Mouse (Mus musculus): ENCODE results near the gene Plpp6. TPM values are rescaled to one million over a fixed set of nuclear protein-coding genes. Genes with fewer than 3 reads are reported as not detected.
A peak's percentile ranks its signal among the peaks of the same experiment; 100 is the strongest.

Plpp6 gene
- total and polyA plus RNA-seq, 3 experiments, result 4.9 to 7.4 (median 6.6) TPM

DNA sequence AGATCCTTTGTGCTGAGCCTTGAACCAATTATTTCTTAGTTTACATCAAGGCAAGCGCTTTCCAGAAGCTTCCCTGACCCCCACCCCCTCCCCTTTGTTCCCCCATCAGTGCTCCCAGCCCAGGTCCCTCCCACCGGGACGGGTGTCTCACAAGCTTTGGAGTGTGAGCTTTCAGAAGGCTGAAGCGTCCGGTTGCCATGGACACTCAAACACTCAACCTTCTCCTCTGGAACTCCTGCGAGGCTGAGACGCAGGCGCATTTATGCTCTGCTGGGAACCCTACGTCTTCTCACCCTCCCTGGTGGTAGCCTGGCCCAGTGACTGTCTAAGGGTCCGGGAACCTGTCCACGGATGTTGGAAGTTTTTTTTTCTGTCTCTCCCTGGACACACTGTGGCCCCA, 3.9 kb downstream of the Plpp6 start, which contains the start of gene 4430402I18Rik:
TSS of gene 4430402I18Rik (minus strand) at position 149 of the 400 bp plus-strand sequence.
- peaks cover 17% of the 10 kb centered on the region for H3K4me1 ChIP-seq (ENCODE audit: control insufficient read depth, insufficient read depth, low read length)
- DNase-seq, result no peak
- no peak within 1 kb of the TSS for H3K27ac ChIP-seq
- peaks cover 12% of the 10 kb centered on the region for H3K36me3 ChIP-seq (ENCODE audit: control insufficient read depth, insufficient read depth, low read length)
- intact Hi-C loops (cut with DNase I), result no loop called here
- no peaks in the 10 kb centered on the region for H3K27me3 ChIP-seq (ENCODE audit: control insufficient read depth, insufficient read depth, low read length)
- H3K9ac ChIP-seq (ENCODE audit: low read depth, low read length), result no peak within 1 kb of the TSS
- WGBS, result 44% methylated on average over 11 of the region's 11 CpGs
- 0 out of 2 replicates have a peak, but pooled peaks cover 2% of the 10 kb centered on the region for H3K79me2 ChIP-seq (replicated peaks; ENCODE audit: control insufficient read depth, insufficient read depth, low read length)
- no peak within 1 kb of the TSS for H3K4me3 ChIP-seq
- no peak for TF ChIP-seq EP300 (IDR thresholded peaks at IDR 0.05; ENCODE audit: insufficient read depth, low read depth, low read length)
- no peak for TF ChIP-seq CTCF (IDR thresholded peaks at IDR 0.05)
- no peak for TF ChIP-seq POLR2A (IDR thresholded peaks at IDR 0.05; ENCODE audit: insufficient read depth, low read depth, low read length)

DNA sequence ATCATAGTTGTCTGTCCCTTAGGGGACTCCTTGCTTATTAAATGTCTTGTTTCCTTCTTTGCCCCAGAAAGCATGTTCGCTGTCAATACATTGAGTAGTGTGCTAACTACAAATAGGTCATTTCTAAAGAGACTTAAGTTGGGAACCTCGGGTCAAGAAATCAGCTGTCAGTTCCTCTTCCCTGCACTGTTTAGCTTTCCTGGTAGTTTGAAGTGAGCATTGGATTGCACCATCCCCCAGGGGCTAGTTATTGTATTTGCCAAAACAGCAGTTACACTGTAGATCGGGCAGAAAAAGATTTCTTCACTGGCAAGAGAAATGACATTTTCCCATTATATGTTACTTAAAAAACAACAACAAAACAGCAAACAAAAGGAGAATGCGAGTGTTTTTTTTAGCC, 4.4 kb downstream of the Plpp6 start:
- Histone ChIP-seq H3K27ac (no peak overlapping the region), H3K4me3 (no peak overlapping the region), H3K4me1 (ENCODE audit: control insufficient read depth, insufficient read depth, low read length) (peaks cover 17% of the 10 kb centered on the region), H3K9ac (ENCODE audit: low read depth, low read length) (no peak overlapping the region), H3K36me3 (ENCODE audit: control insufficient read depth, insufficient read depth, low read length) (peaks cover 10% of the 10 kb centered on the region), H3K79me2 (replicated peaks; ENCODE audit: control insufficient read depth, insufficient read depth, low read length) (0 out of 2 replicates have a peak, but pooled peaks cover 2% of the 10 kb centered on the region), H3K27me3 (ENCODE audit: control insufficient read depth, insufficient read depth, low read length) (no peaks in the 10 kb centered on the region)
- DNase-seq, result no peak
- TF ChIP-seq CTCF (IDR thresholded peaks at IDR 0.05), result no peak
- no peak for TF ChIP-seq EP300 (IDR thresholded peaks at IDR 0.05; ENCODE audit: insufficient read depth, low read depth, low read length)
- no peak for TF ChIP-seq POLR2A (IDR thresholded peaks at IDR 0.05; ENCODE audit: insufficient read depth, low read depth, low read length)
- 63% methylated on average over 4 of the region's 4 CpGs for WGBS
- intact Hi-C loops (cut with DNase I), result no loop called here

DNA sequence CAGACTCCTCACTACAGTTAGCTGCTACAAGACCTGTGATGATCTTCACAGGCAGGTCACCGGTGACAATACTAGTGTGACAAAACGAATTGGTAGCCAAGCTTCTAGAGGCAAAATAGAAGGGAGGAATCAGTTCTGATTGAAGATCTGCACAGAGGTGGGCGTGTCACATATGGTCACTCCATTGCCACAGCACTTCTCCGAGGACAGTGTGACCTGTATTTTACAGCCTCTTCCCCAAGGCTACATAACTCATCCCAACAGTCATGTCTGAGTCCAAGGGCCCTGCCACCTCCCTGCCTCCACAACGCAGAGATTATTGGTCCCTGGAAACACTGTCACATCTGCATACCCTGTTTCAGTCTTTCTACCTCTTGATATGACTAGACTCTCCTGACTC, 5.5 kb downstream of the Plpp6 start:
- Histone ChIP-seq H3K27me3 (ENCODE audit: control insufficient read depth, insufficient read depth, low read length) (no peaks in the 10 kb centered on the region), H3K36me3 (ENCODE audit: control insufficient read depth, insufficient read depth, low read length) (peaks cover 10% of the 10 kb centered on the region), H3K79me2 (replicated peaks; ENCODE audit: control insufficient read depth, insufficient read depth, low read length) (0 out of 2 replicates have a peak, but pooled peaks cover 2% of the 10 kb centered on the region), H3K27ac (peak overlapping the region; percentile 77), H3K4me3 (no peak overlapping the region), H3K4me1 (ENCODE audit: control insufficient read depth, insufficient read depth, low read length) (peaks cover 15% of the 10 kb centered on the region), H3K9ac (ENCODE audit: low read depth, low read length) (no peak overlapping the region)
- TF ChIP-seq POLR2A (IDR thresholded peaks at IDR 0.05; ENCODE audit: insufficient read depth, low read depth, low read length) (no peak), EP300 (IDR thresholded peaks at IDR 0.05; ENCODE audit: insufficient read depth, low read depth, low read length) (no peak), CTCF (IDR thresholded peaks at IDR 0.05) (no peak)
- DNase-seq, result no peak
- WGBS, result 81% methylated on average over 5 of the region's 5 CpGs
- intact Hi-C loops (cut with DNase I), result no loop called here

DNA sequence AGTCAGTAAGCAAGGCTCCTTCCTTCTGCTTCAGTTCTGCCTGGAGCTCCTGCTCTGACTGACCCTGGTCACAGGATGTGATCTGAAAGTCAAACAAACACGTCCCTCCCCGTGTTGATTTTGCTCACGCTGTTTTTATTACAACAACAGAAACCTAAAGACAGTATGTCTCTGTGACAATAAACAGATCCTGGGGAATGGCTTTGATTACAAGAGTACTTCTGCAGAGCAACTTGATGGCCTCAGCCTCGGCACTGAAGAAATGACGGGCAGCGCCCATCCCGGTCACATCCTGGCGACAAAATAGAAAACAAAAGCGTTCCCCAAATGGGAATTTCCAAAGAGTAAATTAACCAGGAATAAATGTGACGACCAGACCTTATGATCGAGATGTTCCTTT, 6.5 kb downstream of the Plpp6 start:
- Histone ChIP-seq H3K36me3 (ENCODE audit: control insufficient read depth, insufficient read depth, low read length) (peaks cover 10% of the 10 kb centered on the region), H3K79me2 (replicated peaks; ENCODE audit: control insufficient read depth, insufficient read depth, low read length) (no peaks in the 10 kb centered on the region), H3K4me3 (no peak overlapping the region), H3K27me3 (ENCODE audit: control insufficient read depth, insufficient read depth, low read length) (no peaks in the 10 kb centered on the region), H3K9ac (ENCODE audit: low read depth, low read length) (no peak overlapping the region; the same call in 1 of the 2 replicates), H3K4me1 (ENCODE audit: control insufficient read depth, insufficient read depth, low read length) (peaks cover 12% of the 10 kb centered on the region), H3K27ac (peak overlapping the region; percentile 77)
- WGBS, result 41% methylated on average over 11 of the region's 11 CpGs
- DNase-seq, result peak in 1 of 2 experiments; percentile 33
- TF ChIP-seq POLR2A (IDR thresholded peaks at IDR 0.05; ENCODE audit: insufficient read depth, low read depth, low read length) (peak; percentile 34; the same call in 1 of the 2 replicates), CTCF (IDR thresholded peaks at IDR 0.05) (no peak), EP300 (IDR thresholded peaks at IDR 0.05; ENCODE audit: insufficient read depth, low read depth, low read length) (0 out of 2 replicates have a peak, but pooled peaks have one; percentile 7)
- intact Hi-C loops (cut with DNase I), result loop anchor here (5.0 kb wide), 1 partner anchor 537 kb away; no protein-coding TSS in a partner anchor

DNA sequence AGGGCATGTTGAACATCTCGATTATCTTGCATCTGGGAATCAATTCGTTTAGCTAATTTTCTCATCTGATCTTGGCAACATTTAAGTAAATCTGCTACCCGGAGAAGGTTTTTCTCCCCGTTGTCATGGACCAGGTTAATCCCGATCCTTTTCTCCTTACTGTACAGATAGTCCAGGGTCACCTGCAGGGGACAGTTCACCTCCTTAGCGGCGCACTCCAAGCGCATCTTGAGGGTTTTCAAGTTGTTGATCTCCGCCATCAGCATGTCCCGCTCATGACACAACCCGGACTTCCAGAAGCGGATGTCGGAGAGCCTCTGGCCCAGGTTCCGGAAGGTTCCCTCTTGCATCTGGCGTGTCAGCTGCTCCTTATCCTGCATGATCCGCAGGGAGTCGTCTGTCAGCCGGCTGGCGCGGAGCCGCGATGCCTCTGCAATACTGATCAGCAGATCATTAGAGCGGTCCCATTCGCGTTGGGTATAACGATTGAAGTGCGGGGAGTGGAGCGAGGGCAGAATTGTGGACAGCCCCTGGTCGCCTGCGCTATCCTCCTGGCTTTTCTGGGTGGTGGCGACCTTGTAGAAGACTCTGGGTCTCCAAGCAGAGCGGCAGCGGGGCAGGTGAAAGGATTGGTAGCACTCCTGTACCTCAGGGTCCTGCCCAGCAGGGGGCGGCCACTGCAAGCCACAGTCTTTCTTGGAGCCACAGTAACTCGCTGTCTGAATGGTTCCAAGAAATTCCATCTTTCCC, 11.3 kb downstream of the Plpp6 start:
- 16% methylated on average over 35 of the region's 35 CpGs for WGBS
- no peaks in the 10 kb centered on the region; the same call in 1 of the 2 replicates for H3K36me3 ChIP-seq (ENCODE audit: control insufficient read depth, insufficient read depth, low read length)
- peaks cover 3% of the 10 kb centered on the region for H3K4me1 ChIP-seq (ENCODE audit: control insufficient read depth, insufficient read depth, low read length)
- peak; percentile 81 to 86 for DNase-seq
- no peaks in the 10 kb centered on the region for H3K79me2 ChIP-seq (replicated peaks; ENCODE audit: control insufficient read depth, insufficient read depth, low read length)
- intact Hi-C loops (cut with DNase I), result loop anchor here (1.0 to 5.0 kb wide), 3 partner anchors 277 to 532 kb away; partner anchors contain the start of gene Jak2
- TF ChIP-seq CTCF (IDR thresholded peaks at IDR 0.05) (peak; percentile 99), POLR2A (IDR thresholded peaks at IDR 0.05; ENCODE audit: insufficient read depth, low read depth, low read length) (no peak), EP300 (IDR thresholded peaks at IDR 0.05; ENCODE audit: insufficient read depth, low read depth, low read length) (peak; percentile 2; the same call in 1 of the 2 replicates)
- H3K27ac ChIP-seq, result peak overlapping the region; percentile 26; the same call in 1 of the 2 replicates
- no peaks in the 10 kb centered on the region for H3K27me3 ChIP-seq (ENCODE audit: control insufficient read depth, insufficient read depth, low read length)
- H3K9ac ChIP-seq (ENCODE audit: low read depth, low read length), result peak overlapping the region; percentile 28
- H3K4me3 ChIP-seq, result peak overlapping the region; percentile 47

DNA sequence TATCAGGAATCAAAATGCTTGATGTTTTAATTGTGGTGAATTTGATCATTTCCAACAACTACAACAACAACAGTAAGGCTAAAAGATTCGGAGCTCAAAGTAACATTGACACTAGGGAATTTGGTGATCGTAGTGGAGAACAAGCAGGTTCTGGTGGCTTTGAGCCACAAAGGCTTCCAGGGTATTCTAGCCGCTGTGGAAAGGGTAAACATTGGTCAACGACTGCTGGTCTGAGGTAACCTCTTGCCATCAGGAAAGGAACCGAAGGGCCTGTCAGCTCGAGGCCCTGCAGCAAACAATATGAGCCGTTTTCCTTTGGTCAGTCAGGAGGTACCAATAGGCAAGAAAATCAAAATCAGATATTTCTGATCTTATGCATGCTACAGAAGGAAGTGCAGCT, 18.9 kb downstream of the Plpp6 start:
- DNase-seq, result no peak
- Histone ChIP-seq H3K79me2 (replicated peaks; ENCODE audit: control insufficient read depth, insufficient read depth, low read length) (no peaks in the 10 kb centered on the region), H3K4me1 (ENCODE audit: control insufficient read depth, insufficient read depth, low read length) (no peaks in the 10 kb centered on the region), H3K9ac (ENCODE audit: low read depth, low read length) (no peak overlapping the region), H3K27me3 (ENCODE audit: control insufficient read depth, insufficient read depth, low read length) (no peaks in the 10 kb centered on the region), H3K27ac (no peak overlapping the region), H3K4me3 (no peak overlapping the region), H3K36me3 (ENCODE audit: control insufficient read depth, insufficient read depth, low read length) (no peaks in the 10 kb centered on the region)
- intact Hi-C loops (cut with DNase I), result no loop called here
- TF ChIP-seq POLR2A (IDR thresholded peaks at IDR 0.05; ENCODE audit: insufficient read depth, low read depth, low read length), result no peak
- no peak for TF ChIP-seq EP300 (IDR thresholded peaks at IDR 0.05; ENCODE audit: insufficient read depth, low read depth, low read length)
- no peak for TF ChIP-seq CTCF (IDR thresholded peaks at IDR 0.05)
- 69% methylated on average over 7 of the region's 7 CpGs for WGBS

All from heart, adult 2 months (tissue).